Mouse (Mus musculus) CH12F3 (cell line): ENCODE measurements around the gene Vip.

Source experiments
- in situ Hi-C: fragments of 300-500 bp; cut with MboI; formaldehyde crosslinking; loops from 2 replicates; pipeline ENCODE4 v1.14.3; 2020; ENCODE audit warnings: low sequenced_read_pairs

Vip gene

DNA sequence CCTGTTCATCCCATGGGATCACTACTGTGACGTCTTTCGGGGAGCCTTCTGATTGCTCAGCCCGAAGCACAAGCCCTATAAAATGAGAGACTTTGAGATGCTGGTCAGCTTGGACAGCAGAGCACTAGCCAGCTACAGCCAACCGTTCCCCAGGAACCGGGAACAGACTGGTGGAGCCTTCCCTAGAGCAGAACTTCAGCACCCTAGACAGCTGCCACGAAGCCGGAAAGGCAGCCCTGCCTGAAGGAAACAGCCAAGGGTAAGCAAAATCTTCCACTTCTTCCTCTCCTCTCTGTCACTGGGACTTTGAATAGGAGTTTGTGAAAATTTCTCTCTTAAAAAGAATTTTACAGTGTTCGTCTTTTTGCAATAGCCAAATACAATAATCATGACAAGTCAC lies at the start of gene Vip:
Gene Vip, plus strand, starts transcription at position 107 of the 400 bp plus-strand sequence.
- in situ Hi-C loops: no loop called here

DNA sequence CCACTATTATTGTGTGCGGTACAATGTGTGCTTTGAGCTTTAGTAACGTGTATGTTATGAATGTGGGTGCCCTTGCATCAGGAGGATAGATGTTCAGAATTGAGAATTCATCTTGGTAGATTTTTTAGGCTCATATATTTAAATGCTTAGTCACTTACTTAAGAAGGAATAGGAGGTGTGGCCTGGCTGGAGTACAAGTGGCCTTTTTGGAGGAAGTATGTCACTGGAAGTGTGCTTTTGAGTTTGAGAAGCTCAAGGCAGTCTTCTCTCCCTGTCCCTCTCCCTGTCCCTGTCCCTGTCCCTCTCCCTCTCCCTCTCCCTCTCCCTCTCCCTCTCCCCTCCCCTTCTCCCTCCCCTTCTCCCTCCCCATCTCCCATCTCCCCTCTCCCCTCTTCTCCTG lies 48.0 kb upstream of the Vip start:
- in situ Hi-C loops: loop anchor here (10.0 kb wide), 1 partner anchor 194 kb away; no protein-coding TSS in a partner anchor

DNA sequence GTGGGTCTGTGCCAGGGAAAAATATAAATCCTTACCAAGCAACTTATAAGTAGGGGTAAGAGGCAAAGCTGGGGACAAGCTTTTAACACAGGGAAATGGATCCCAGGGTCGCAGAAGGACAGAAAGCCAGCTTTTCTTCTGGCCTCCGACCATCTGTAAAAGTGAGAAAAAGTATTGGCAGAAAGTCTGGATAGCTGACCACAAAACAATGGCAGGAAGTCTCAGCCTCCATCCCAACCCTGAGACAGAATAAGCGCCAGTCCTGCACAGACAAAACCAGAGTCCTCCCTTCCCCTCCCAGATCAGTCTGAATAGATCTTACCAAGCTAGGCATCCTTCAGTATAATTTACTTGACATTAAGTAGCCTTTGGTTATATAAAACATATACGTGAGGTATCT lies 47.0 kb upstream of the Vip start:
- in situ Hi-C loops: loop anchor here (10.0 kb wide), 1 partner anchor 193 kb away; no protein-coding TSS in a partner anchor

DNA sequence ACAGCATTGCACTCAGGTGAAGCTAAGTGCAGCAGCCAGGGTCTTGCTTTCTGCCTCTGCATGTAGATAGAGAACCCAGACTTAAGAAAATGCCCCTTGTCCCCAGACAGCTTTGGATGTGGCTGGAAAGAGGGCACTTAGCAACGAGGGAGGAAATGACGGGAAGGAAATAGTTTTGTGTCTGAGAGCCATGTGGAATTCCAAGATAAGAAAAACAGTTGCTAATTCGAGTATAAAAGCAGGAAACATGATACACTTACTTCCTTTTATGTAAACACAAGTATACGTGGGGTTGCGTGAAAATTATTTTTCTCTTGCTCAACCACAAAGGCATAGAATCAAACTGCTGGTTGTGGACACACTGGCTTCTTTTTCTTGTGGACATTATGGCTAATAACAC lies 45.6 kb upstream of the Vip start, which contains the start of gene Myct1:
Gene Myct1, plus strand, starts transcription at position 312 of the 400 bp plus-strand sequence.
- in situ Hi-C loops: loop anchor here (10.0 kb wide), 1 partner anchor 191 kb away; no protein-coding TSS in a partner anchor

DNA sequence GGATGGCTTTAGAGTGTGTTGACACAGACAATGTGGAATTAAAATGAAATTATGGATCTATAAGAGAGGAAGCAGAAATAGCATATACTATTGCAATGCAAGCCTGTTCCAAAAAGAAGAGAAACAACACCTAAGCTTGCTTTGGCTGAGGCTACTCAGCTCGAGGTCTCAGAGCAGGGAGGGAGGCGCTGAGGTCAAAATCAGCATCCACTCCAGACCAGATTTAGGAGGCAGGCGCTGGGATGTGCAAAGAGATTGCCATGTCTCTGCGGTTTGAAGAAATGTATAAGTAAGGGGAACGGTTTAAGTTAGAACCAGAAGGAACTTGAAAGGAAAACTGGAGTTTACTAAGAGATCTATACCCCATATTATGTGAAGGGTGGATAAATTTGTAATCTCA lies 44.6 kb upstream of the Vip start:
- in situ Hi-C loops: loop anchor here (10.0 kb wide), 1 partner anchor 190 kb away; no protein-coding TSS in a partner anchor

DNA sequence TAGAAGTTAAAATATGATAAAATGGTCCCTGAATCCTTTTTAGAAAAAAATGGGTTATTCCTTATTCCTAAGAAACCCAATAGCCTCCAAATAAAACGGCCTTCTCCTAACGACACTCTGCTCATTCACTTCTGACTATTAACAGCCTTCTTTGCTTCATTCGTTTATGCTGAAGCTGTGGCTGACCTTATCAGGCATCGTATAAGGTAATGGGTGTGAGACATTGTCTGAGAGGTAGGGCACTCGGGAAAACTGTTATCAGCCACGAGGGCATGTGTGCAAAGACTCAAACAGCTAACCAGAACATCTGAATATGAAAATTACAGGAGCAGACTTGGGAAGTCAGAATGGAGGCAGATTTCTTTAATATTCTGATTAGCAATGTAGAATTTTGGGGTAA lies 42.5 kb upstream of the Vip start:
- in situ Hi-C loops: loop anchor here (10.0 kb wide), 1 partner anchor 188 kb away; no protein-coding TSS in a partner anchor

DNA sequence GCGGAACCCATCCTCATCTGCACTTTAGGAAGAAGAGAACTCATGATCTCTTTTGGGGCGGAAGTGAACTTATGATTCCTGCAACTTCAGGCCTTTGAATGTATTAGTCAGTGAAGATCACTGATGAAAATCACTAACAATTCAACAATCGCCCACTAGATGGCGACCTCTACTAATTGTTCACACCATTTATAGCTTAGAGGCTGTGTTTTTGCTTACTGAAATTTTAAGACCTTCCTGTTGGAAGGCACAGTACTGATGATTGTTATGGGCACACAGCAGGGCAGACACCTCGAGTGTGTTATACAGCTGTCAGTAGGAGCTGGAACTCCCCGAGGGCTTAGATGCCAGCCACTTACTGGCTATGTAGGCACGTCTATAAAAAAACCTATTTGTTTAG lies 38.9 kb upstream of the Vip start:
- in situ Hi-C loops: no loop called here

DNA sequence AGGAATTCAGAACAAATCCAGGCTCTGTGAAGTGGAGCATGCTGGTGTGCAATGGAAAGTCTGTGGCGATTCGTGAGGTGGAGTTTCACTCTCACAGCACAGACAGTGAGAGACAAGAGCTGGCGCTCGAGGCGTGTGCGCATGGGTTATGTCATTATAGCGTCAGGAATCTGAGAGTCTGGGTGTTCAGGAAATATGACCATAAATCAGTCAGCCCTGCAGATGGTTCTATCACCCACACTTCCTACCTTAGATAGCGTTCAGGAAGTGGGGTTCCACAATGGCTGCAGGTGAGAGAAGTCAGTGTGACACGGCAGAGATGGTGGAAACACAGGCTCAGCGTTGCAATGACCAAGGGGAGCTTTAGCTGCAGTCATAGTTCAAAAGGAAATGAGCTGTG lies 35.5 kb upstream of the Vip start:
- in situ Hi-C loops: no loop called here

DNA sequence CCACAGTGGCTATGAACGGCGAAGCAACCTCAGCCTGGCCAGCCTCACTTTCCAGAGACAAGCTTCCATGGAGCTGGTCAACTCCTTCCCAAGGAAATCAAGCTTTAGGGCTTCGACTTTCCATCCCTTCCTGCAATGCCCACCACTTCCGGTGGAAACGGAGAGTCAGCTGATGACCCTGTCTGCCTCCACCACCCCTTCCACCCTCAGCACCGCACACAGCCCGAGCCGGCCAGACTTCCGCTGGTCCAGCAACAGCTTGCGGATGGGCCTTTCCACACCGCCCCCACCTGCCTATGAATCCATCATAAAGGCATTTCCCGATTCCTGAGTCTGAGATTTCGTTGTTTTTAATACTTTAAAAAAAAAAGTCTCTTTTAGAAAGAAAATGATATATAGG lies 34.6 kb upstream of the Vip start:
- in situ Hi-C loops: no loop called here

DNA sequence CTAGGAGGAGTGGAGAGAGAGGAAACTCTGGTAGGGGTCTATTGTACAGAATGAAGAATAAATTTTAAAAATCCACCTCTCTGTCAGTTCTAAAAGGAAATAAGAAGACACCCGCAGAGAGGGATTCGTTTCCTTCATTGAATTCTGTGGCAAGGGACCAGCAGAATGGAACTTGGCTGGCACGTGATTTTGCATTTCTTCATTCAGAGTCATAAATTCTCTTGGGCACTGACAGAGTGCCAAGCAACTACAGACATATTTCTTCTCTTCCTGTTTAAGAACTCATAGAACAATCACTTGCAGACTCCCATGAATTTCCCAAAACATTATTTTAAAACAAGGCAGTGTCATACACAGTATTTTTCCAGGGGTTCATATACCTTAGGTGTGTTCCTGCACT lies 30.1 kb upstream of the Vip start:
- in situ Hi-C loops: no loop called here

DNA sequence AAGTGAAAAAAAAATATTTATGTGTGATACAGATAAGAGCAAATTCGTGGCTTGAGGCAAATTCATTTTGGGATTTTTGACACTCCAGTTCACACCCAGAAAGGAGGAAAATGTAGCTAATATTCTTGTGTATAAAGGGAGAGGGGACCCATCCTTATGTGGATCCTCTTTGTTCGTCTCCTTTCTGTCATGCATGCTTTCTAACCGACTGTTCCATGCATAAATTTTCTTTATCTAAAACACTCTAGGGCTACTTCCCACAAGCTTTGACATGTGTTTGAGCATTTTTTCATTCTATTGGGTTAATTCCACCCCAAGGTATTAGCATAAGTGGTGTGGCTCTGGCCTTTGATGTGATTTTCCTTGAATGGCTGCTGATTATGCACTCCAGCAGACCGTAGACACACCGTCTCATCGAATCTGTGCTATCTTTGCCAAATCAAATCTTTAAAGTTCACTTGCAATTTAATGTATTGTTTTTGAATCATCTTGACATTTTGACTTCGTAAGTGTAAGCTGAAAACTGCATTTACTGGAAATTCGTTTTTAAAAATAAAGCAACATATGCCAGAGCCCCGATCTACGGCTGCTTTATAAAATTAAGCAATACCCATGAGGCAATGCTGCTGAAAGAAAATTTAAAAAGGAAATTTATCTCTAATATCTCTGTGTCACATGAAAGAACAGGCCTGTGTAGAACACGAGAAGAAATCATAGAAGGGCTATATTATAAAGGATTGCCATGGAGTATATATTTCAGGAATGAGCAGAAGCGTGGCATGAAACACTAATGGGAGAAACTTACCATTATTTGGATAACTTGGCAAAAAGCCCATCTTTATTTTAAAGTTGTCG lies 23.6 kb upstream of the Vip start:
- in situ Hi-C loops: no loop called here

DNA sequence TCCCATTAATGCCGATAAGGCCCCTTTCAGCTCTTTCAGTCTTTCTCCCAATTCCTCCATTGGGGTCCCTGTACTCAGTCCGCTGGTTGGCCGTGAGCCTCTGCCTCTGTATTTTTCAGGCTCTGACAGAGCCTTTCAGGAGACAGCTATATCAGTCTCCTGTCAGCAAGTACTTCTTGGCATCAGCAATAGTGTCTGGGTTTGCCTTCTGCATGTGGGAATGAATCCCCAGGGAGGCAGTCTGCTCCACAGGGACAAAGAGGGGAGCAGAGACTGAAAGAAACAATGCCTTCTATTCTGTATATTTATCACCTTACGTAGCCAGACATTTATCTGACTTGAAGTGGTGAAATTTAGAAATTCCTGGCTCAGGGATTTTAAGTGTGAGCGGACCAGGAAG lies 12.8 kb upstream of the Vip start:
- in situ Hi-C loops: no loop called here

DNA sequence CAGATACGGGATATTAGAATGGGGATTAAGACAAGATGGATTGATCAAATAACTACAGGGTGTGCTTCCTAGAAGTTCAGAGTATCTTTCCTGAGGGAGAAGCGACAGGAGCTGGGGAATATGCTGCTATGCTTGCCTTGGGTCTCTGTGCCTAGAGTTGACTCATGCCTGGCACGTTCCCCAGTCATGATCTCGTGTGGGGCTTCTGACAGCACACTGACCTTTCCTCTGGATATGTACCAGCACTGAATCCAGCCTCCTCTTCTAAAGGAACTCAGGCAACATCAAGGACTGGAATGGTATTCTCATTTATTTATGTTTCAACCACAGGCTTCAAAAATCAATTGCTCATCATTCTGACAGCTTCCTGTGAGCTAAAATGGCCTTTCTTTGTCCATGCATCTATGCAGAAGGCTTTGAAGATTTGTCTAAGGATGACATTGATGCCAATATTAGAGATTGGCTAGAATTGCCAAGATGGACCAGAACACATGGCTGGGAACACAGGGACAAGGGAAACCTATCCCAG lies 5.3 kb upstream of the Vip start:
- in situ Hi-C loops: no loop called here

DNA sequence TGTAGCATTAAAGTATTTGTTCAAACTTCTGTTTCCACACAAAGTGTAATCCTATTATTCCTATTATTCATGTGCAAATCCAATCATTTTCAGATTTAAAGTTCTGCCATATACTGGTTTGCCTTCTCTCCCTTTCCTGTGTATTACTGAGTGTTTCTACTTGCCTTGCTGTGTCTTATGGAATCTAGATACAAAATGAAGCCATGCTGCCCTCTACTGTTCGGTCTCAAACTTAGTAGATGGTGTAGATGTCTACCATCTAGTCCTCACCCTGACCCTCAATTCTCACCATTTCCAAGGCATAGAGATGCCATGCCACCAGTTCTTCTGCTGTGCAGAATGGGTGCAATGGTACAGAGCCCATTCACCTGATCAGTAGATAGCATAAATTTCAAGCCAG lies 4.7 kb upstream of the Vip start:
- in situ Hi-C loops: no loop called here

DNA sequence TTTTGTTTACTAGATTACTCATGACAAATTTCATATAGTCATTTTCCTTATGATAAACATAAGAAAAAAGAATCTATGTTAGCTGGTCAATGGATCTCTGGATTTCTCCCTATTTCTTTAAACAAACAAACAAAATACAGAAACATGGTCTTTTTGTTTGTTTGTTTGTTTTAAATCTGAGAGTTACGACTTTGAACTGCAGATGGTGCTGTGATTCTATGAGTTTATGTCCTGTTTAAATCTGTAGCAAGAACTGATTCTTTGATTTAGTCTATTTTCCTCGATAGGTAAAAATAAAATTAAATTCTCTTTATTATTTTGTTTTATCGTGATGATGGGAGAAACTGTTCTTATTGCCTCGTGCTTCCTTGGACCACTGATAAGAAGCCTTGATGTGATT lies 1.7 kb upstream of the Vip start:
- in situ Hi-C loops: no loop called here

DNA sequence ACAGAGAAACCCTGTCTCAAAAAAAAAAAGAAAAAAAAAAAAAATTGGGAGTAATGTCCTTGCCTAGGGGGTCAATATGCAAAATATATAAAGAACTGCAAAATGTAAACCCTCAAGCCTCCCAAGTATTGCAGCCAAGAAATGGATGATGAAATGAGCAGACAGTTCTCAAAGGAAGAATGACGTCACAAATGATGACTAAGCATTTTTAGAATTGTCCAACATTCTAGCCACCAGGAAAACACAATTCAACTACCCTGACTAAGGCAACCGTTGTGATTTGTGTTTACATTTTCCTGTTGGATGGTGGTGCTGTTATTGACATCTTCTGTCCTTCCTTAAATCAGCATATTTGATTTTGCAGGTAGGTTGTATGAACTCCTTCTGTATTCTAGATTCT lies 42.3 kb downstream of the Vip start:
- in situ Hi-C loops: no loop called here

DNA sequence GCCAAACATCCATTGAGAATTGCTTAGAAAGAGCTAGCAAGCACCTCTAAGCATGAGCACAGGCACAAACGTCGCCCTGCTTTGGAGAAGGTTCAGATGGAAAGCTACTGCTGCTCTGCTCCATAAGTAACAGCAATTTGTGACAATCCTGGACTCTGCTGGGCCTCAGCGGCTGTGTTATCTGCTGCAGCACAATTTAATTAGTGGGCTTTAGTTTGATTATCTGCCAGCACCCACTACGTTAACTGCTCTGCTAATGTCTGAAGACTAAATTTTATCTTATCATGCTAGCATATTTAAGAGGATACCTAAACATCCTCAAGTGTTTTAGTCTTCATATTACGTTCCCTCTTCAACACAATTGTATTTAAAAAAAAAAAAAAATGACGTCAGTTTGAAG lies 46.6 kb downstream of the Vip start:
- in situ Hi-C loops: no loop called here

DNA sequence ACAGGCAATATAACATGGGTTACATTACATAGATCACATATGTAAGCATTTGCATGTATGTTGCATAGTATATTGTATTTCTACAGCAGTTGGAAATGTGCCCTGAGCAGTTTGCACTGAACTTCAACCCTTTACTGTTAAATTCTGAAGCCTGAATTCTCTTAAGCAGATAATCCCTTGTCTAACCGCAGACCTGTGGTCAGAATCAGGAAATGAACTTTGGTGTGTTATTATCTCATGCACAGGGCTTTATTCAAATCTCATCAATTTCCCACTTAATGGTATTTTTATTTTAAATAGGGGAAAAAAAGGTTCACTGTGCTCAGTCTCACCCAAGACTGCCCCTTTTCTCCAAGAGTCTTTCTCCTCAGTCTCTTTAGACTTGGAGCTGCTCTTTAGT lies 55.3 kb downstream of the Vip start:
- in situ Hi-C loops: no loop called here
